Mouse (Mus musculus): Measurements from ENCODE around the gene Cx3cr1. TPM values are rescaled to one million over a fixed set of nuclear protein-coding genes. Genes with fewer than 3 reads are reported as not detected.

The Cx3cr1 gene
- polyA plus RNA-seq, 1 experiment from 2014 or later, result 9.8 TPM

DNA sequence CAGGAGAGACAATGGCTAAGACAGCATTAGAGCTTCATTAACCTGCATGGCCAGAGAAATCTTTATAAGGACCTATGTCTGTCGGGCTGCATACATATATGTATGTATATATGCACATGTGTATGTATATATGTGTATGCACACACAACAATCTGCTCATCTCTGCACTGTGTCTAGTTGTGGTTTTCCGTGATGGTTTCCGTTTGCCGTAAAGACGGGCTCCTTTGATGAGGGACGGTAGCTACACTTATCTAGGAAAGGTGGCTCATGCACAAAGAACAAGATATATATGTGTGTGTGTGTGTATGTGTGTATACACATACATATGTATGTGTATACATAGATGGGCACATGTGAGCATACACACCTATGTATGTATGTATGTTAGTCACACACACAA is 39.8 kb downstream of the Cx3cr1 start:
- Histone ChIP-seq H3K4me1 (ENCODE audit: control insufficient read depth, insufficient read depth, low read length) (no peaks in the 10 kb centered on the region; the same call in 1 of the 2 replicates), H3K36me3 (ENCODE audit: control insufficient read depth, insufficient read depth, low read length) (no peaks in the 10 kb centered on the region), H3K27me3 (replicated peaks; ENCODE audit: control insufficient read depth, insufficient read depth, low read length) (no peaks in the 10 kb centered on the region), H3K27ac (replicated peaks; ENCODE audit: low read depth, low read length) (no peak overlapping the region), H3K4me2 (ENCODE audit: low read depth, low read length) (no peak overlapping the region), H3K4me3 (ENCODE audit: low read depth, low read length) (no peak overlapping the region), H3K9ac (ENCODE audit: low read depth, low read length) (no peak overlapping the region), H3K9me3 (ENCODE audit: control insufficient read depth, low read length) (no peaks in the 10 kb centered on the region)
- WGBS, result 90% methylated on average over 6 of the region's 6 CpGs
- DNase-seq (ENCODE audit: low spot score) (no peak), ATAC-seq (ENCODE audit: low read depth) (no peak)

DNA sequence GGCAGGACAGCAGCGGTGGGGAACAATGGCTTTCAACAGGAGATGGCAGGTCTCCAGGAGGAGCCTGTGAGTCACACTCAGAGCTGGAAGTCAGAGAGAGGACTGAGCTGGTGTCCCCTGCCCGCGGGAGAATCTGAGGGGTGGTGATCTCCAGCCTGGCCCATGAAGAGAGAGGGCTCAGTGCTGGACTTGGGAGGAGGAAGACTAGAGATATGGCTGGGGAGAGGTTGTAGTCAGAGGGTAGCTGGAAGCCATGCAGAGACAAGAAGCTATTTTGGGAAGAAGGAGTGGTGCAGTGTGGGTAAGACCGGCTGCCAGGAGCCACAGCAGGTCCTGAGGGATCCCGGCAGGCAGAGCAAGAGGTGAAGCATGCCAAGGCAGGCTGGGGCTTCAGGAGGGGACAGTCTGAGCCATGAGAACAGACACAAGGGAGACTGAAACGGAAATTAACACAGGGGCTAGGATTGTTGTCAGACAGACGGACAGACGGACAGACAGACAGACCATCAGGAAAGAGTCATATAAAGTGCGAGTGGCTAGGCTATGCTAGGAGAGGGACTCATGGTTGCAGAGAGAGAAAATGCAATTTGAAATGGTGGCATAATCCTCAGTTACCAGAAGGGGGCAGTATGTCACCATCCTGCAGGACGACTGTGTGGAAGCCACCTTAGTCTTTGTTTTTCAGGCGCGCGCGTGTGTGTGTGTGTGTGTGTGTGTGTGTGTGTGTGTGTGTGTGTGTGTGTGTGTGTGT is 42.1 kb downstream of the Cx3cr1 start:
- H3K9ac ChIP-seq (ENCODE audit: low read depth, low read length), result no peak overlapping the region
- WGBS, result 22% methylated on average over 14 of the region's 14 CpGs
- 0 out of 2 replicates have a peak, but pooled peaks have one; percentile 63 for ATAC-seq (ENCODE audit: low read depth)

DNA sequence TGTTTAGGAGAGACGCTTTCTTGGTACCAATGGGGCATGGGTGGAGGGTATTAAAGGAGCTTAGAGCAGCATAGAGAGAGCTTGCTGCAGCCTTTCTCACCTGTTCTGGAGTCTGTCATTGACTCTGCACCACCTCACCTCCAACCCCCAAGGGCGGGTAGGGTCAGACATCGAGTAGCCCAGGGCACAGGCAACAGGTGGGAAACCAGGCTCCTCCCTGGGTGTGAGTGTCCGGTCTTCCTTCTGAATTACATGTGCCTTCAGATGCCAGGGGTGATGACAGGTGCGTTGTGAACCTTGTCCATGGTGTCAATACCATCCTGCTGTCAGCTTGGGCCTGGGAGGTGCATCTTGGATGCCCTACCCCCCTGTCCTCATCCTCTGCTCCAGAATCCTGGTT is 45.1 kb downstream of the Cx3cr1 start:
- no peaks in the 10 kb centered on the region for H3K9me3 ChIP-seq (ENCODE audit: control insufficient read depth, low read length)
- peaks cover 5% of the 10 kb centered on the region; the same call in 1 of the 2 replicates for H3K4me1 ChIP-seq (ENCODE audit: control insufficient read depth, insufficient read depth, low read length)
- H3K36me3 ChIP-seq (ENCODE audit: control insufficient read depth, insufficient read depth, low read length), result no peaks in the 10 kb centered on the region
- no peaks in the 10 kb centered on the region for H3K27me3 ChIP-seq (replicated peaks; ENCODE audit: control insufficient read depth, insufficient read depth, low read length)
- no peak overlapping the region for H3K9ac ChIP-seq (ENCODE audit: low read depth, low read length)
- WGBS, result 83% methylated on average over 5 of the region's 5 CpGs
- no peak overlapping the region for H3K4me2 ChIP-seq (ENCODE audit: low read depth, low read length)
- no peak for ATAC-seq (ENCODE audit: low read depth)
- no peak overlapping the region for H3K27ac ChIP-seq (replicated peaks; ENCODE audit: low read depth, low read length)
- no peak for DNase-seq (ENCODE audit: low spot score)
- no peak overlapping the region for H3K4me3 ChIP-seq (ENCODE audit: low read depth, low read length)

More for the DNA sequence above, 42.1 kb downstream of the Cx3cr1 start:
- no peak overlapping the region for H3K4me2 ChIP-seq (ENCODE audit: low read depth, low read length)
- no peaks in the 10 kb centered on the region for H3K36me3 ChIP-seq (ENCODE audit: control insufficient read depth, insufficient read depth, low read length)
- H3K9me3 ChIP-seq (ENCODE audit: control insufficient read depth, low read length), result no peaks in the 10 kb centered on the region
- DNase-seq (ENCODE audit: low spot score), result peak; percentile 79
- no peaks in the 10 kb centered on the region for H3K27me3 ChIP-seq (replicated peaks; ENCODE audit: control insufficient read depth, insufficient read depth, low read length)
- no peaks in the 10 kb centered on the region; the same call in 1 of the 2 replicates for H3K4me1 ChIP-seq (ENCODE audit: control insufficient read depth, insufficient read depth, low read length)
- no peak overlapping the region for H3K4me3 ChIP-seq (ENCODE audit: low read depth, low read length)
- no peak overlapping the region for H3K27ac ChIP-seq (replicated peaks; ENCODE audit: low read depth, low read length)

DNA sequence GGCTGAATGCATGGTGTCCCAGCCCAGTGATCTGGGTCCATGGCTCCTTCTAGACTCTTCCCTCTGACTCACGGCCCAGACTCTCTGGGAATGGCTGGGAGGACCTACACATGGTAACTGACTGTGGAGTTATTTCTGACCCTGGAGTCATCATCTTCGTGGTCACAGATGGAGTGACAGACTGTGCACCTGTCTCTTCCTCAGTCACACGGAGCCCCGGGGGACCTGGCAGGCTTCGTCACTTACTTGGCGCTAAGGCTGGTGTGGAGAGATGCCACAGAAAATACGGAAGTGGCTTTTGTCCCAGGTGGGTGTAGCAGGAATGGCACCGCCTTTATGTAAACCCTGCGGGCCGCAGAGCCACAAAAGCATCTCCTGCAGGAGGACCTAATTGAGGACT is 45.5 kb downstream of the Cx3cr1 start:
- ATAC-seq (ENCODE audit: low read depth), result no peak
- Histone ChIP-seq H3K4me3 (ENCODE audit: low read depth, low read length) (no peak overlapping the region), H3K4me2 (ENCODE audit: low read depth, low read length) (no peak overlapping the region), H3K9ac (ENCODE audit: low read depth, low read length) (no peak overlapping the region), H3K4me1 (ENCODE audit: control insufficient read depth, insufficient read depth, low read length) (peaks cover 5% of the 10 kb centered on the region; the same call in 1 of the 2 replicates), H3K27ac (replicated peaks; ENCODE audit: low read depth, low read length) (no peak overlapping the region), H3K9me3 (ENCODE audit: control insufficient read depth, low read length) (no peaks in the 10 kb centered on the region), H3K36me3 (ENCODE audit: control insufficient read depth, insufficient read depth, low read length) (no peaks in the 10 kb centered on the region), H3K27me3 (replicated peaks; ENCODE audit: control insufficient read depth, insufficient read depth, low read length) (no peaks in the 10 kb centered on the region)
- DNase-seq (ENCODE audit: low spot score), result no peak
- WGBS, result 77% methylated on average over 10 of the region's 10 CpGs

DNA sequence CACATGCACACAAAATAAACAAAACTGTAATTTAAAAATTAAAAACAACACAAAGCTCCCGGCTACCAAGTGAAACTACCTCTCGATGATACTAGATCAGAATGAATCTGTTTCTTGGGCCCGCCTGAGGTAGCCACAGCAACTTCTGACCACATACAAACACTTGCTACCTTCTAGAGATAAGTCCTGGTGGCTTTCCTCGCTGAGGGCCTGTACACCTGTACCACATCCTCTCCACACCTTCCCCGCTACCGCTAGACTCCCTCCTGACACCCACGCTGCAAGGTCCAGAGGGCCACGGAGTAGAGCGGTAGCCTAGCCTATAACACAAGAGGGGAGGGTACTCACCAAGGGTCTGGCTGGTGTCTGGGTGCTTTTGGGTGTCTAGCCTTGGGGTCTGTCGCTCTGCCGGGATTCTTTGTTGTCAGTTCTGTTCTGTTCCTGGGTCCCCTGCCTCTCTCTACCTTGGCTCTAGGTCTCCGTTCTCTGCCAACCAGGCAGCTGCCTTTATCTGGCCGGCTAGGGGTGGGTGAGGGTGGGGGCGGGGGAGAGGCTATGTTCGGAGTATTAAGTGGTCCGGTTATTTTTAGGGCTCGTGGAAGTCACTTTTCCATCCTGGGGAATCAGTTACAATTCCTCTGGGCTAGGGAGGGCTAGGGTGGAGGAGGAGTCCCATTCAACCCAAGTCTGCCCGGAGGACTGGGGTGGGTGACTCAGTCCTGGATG is 46.4 kb downstream of the Cx3cr1 start, which contains the start of gene Xirp1:
Gene Xirp1, minus strand, starts transcription at position 513 of the 726 bp plus-strand sequence.
- 82% methylated on average over 18 of the region's 18 CpGs for WGBS
- no peak within 1 kb of the TSS for H3K9ac ChIP-seq (ENCODE audit: low read depth, low read length)
- H3K27ac ChIP-seq (replicated peaks; ENCODE audit: low read depth, low read length), result no peak within 1 kb of the TSS
- DNase-seq (ENCODE audit: low spot score), result no peak
- peaks cover 5% of the 10 kb centered on the region; the same call in 1 of the 2 replicates for H3K4me1 ChIP-seq (ENCODE audit: control insufficient read depth, insufficient read depth, low read length)
- no peaks in the 10 kb centered on the region for H3K36me3 ChIP-seq (ENCODE audit: control insufficient read depth, insufficient read depth, low read length)
- no peak within 1 kb of the TSS for H3K4me3 ChIP-seq (ENCODE audit: low read depth, low read length)
- H3K4me2 ChIP-seq (ENCODE audit: low read depth, low read length), result no peak within 1 kb of the TSS
- no peaks in the 10 kb centered on the region for H3K27me3 ChIP-seq (replicated peaks; ENCODE audit: control insufficient read depth, insufficient read depth, low read length)
- no peak for ATAC-seq (ENCODE audit: low read depth)
- no peaks in the 10 kb centered on the region for H3K9me3 ChIP-seq (ENCODE audit: control insufficient read depth, low read length)

DNA sequence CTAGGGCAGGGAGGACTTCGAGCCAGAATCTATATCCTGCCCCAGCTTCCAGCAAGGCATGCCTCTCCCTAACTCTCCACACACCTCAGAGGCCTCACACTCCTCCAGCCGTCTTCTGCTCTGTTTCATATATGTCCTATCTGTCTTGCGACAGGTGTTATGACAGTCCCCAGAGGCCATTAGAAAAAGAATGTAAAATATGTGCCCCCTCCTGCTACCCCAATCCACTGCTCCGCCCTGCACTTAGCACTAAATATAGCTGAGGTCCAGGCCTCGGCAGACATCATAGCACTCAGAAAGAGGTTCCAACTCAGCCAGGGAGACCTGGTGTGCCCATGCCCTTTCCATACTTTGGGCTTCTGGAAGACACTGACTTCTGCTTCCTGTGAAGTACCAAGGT is 48.5 kb downstream of the Cx3cr1 start:
- ATAC-seq (ENCODE audit: low read depth), result peak; percentile 23; the same call in 1 of the 2 replicates
- no peaks in the 10 kb centered on the region for H3K9me3 ChIP-seq (ENCODE audit: control insufficient read depth, low read length)
- no peak overlapping the region for H3K4me2 ChIP-seq (ENCODE audit: low read depth, low read length)
- no peaks in the 10 kb centered on the region for H3K36me3 ChIP-seq (ENCODE audit: control insufficient read depth, insufficient read depth, low read length)
- no peak overlapping the region; the same call in 1 of the 2 replicates for H3K27ac ChIP-seq (replicated peaks; ENCODE audit: low read depth, low read length)
- peaks cover 5% of the 10 kb centered on the region; the same call in 1 of the 2 replicates for H3K4me1 ChIP-seq (ENCODE audit: control insufficient read depth, insufficient read depth, low read length)
- WGBS, result 47% methylated on average over 5 of the region's 5 CpGs
- H3K4me3 ChIP-seq (ENCODE audit: low read depth, low read length), result no peak overlapping the region
- H3K9ac ChIP-seq (ENCODE audit: low read depth, low read length), result no peak overlapping the region
- no peak for DNase-seq (ENCODE audit: low spot score)
- no peaks in the 10 kb centered on the region for H3K27me3 ChIP-seq (replicated peaks; ENCODE audit: control insufficient read depth, insufficient read depth, low read length)

DNA sequence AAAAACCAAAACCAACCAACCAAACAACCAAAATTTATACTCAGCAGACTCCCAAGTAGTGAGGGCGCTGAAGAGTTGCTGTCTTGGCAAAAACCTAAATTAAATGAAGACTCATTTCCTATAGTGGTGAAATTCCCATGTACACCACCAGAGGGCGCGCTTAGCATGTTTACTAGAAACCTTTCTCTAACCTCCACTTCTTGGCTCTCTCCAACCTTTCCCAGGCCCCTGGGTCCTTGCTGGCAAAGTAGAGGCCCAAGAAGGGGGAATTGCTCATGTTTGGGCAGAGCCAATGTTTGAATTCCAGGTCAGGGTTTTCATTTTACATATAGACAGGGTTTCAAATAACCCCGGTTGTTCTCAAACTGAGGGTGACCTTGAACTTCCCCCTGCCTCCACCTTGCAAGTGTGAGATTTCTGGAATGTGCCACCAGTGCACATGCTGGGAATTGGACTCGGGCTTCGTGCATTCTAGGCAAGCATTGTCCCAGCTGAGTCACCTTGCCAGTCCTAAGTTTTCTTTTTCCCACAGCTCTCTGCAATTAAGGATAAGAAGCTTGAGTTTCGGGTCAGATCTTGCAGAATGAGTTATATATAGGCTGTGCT is 49.3 kb downstream of the Cx3cr1 start:
- Histone ChIP-seq H3K27me3 (replicated peaks; ENCODE audit: control insufficient read depth, insufficient read depth, low read length) (no peaks in the 10 kb centered on the region), H3K27ac (replicated peaks; ENCODE audit: low read depth, low read length) (no peak overlapping the region; the same call in 1 of the 2 replicates), H3K4me2 (ENCODE audit: low read depth, low read length) (no peak overlapping the region), H3K36me3 (ENCODE audit: control insufficient read depth, insufficient read depth, low read length) (no peaks in the 10 kb centered on the region), H3K4me3 (ENCODE audit: low read depth, low read length) (no peak overlapping the region), H3K9ac (ENCODE audit: low read depth, low read length) (no peak overlapping the region), H3K4me1 (ENCODE audit: control insufficient read depth, insufficient read depth, low read length) (peaks cover 5% of the 10 kb centered on the region; the same call in 1 of the 2 replicates), H3K9me3 (ENCODE audit: control insufficient read depth, low read length) (no peaks in the 10 kb centered on the region)
- ATAC-seq (ENCODE audit: low read depth) (no peak), DNase-seq (ENCODE audit: low spot score) (peak; percentile 88)
- WGBS, result 31% methylated on average over 7 of the region's 7 CpGs

DNA sequence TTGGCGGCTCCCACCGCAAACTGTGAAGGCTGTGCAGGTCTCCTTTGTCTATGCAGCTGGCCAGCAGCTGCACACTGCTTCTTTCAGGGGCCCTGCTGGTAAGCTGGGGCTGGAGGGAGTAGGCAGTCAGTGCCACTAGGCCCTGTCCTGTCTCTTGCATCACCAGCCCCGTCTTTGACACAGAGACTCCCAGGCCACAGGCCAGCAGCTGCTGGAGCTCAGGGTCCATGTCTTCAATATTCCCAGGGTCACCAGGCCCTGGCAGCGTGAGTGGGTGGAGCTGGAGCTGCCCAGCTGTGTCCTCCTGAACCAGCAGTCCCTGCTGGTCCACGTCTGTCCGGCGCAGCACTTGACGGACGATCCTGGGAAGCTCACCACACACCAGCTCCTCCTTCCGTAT is 52.7 kb downstream of the Cx3cr1 start:
- H3K9ac ChIP-seq (ENCODE audit: low read depth, low read length), result no peak overlapping the region
- 76% methylated on average over 8 of the region's 10 CpGs for WGBS

More for the DNA sequence above, 52.7 kb downstream of the Cx3cr1 start:
- Histone ChIP-seq H3K36me3 (ENCODE audit: control insufficient read depth, insufficient read depth, low read length) (no peaks in the 10 kb centered on the region), H3K4me2 (ENCODE audit: low read depth, low read length) (no peak overlapping the region), H3K27me3 (replicated peaks; ENCODE audit: control insufficient read depth, insufficient read depth, low read length) (no peaks in the 10 kb centered on the region), H3K4me1 (ENCODE audit: control insufficient read depth, insufficient read depth, low read length) (peaks cover 5% of the 10 kb centered on the region; the same call in 1 of the 2 replicates), H3K27ac (replicated peaks; ENCODE audit: low read depth, low read length) (no peak overlapping the region), H3K9me3 (ENCODE audit: control insufficient read depth, low read length) (no peaks in the 10 kb centered on the region), H3K4me3 (ENCODE audit: low read depth, low read length) (no peak overlapping the region)
- ATAC-seq (ENCODE audit: low read depth) (no peak), DNase-seq (ENCODE audit: low spot score) (no peak)
